Mouse (Mus musculus) mouse trophoblast stem cell (cell line): ENCODE measurements around the gene Pax5.

Experiments used
- in situ Hi-C, 2 experiments: fragments of 300-500 bp; cut with MseI, MboI; formaldehyde crosslinking; loops; 2 replicates in 1 of 2; 3 replicates in 1 of 2; pipeline ENCODE4 v1.15.1; 2025

Pax5 gene

GRCm38 (mm10) chr4:44601370-44601769 is 108.9 kb downstream of the Pax5 start:
- in situ Hi-C loops: no loop called here

- in situ Hi-C loops: no loop called here
Measured at GRCm38 (mm10) chr4:44600875-44601274, 109.4 kb downstream of the Pax5 start.

DNA sequence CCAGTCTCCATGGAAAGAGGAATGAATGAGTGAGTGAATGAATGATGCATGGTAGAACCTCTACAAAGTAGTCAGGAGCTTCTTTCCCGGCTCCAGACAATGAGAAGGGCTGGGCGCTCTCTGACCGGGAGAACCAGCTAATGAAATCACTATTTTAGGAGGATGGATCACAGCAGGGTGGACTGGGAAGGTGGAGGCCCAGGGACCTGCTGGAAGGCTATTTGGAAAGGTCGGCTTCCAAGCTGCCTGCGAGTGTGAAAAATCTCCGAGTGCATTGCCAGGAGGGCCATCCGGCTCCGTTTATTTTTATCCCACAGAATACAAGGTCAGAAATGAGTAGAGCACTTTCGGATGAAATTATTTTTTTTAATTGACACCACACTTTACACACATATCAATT is 112.3 kb downstream of the Pax5 start:
- in situ Hi-C loops: no loop called here

DNA sequence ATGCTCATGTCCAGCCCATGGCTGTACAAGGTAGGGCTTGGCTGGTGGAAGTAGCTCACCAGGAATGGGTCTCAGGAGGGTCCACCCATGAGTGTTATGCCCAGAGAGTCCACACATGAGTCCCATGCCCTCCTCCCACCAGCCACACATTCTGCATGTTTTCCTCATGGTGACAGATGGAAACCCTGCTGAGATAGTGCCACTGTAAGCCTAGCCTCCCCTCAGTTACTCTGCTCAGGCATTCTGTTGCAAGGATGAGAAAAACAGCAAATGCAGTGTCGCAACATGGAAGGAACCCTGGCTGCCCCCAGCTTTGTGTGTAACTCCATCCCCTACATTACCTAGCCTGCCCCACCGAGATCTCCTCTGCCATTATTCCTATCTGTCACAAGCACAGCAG is 117.2 kb downstream of the Pax5 start:
- in situ Hi-C loops: no loop called here

DNA sequence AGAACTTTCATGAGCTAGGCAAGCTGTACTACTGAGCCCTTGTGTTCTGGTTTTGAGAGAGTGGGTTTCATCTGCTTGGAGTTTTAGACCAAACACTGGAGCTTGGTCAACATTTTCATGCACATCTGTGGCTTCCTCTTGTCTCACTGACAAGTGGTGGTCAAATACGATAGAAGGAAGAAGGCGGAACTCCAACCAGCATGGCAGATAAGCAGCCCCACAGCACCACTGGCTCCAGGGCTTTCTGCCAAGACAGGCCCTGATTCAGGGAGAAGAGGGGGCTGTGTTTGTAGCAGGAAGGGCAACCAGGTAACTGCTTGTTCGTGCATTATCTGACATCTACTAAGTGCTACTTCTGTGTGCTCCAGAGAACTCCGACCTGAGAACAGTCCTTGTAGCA is 127.6 kb downstream of the Pax5 start:
- in situ Hi-C loops: no loop called here

DNA sequence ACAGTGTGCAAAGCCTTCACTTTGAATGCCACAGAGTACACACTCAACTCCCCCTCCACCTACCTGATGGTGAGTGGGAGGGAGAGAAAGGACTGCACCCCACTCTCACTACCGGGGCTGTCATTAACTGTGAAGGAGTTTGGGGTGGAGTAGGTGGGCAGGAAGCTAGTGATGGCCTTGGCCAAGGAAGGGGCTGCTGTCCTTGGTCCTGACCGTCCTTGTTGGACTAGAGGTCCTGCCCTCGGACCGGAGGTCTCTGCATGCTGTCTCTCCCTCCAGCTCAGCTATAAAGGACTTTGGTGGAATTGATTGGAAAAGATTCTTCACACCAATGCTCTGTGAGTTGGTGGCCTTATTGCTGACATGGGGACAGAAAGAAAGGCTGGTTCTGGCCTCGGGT is 131.7 kb downstream of the Pax5 start:
- in situ Hi-C loops: loop anchor here in 1 of 2 experiments (10.0 kb wide), 1 partner anchor 86 kb away; no protein-coding TSS in a partner anchor

GRCm38 (mm10) chr4:44577293-44577692 is 133.0 kb downstream of the Pax5 start:
- in situ Hi-C loops: loop anchor here in 1 of 2 experiments (10.0 kb wide), 1 partner anchor 88 kb away; no protein-coding TSS in a partner anchor

DNA sequence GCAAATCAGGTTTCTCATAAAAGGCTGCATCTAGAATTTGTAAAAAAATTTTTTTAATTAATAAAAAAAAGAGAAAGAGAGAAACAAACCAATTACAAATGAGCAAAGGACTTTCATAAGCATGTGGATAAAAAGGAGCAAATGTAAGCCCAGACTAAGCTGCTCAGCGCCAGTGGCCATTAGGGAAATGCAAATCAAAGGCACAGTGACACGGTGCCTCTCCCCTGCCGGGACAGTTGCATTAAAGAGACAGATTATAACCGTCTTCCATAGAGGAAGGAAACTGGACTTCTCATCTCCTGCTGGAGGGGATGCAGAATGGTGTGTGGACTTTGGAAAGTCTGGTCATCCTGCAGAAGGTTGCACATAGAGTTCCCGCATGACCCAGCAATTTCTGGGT is 133.5 kb downstream of the Pax5 start:
- in situ Hi-C loops: loop anchor here in 1 of 2 experiments (10.0 kb wide), 1 partner anchor 88 kb away; no protein-coding TSS in a partner anchor

GRCm38 (mm10) chr4:44573017-44573416 is 137.3 kb downstream of the Pax5 start:
- in situ Hi-C loops: loop anchor here in 1 of 2 experiments (10.0 kb wide), 1 partner anchor 92 kb away; no protein-coding TSS in a partner anchor

GRCm38 (mm10) chr4:44572373-44572772 is 137.9 kb downstream of the Pax5 start:
- in situ Hi-C loops: loop anchor here in 1 of 2 experiments (10.0 kb wide), 1 partner anchor 92 kb away; no protein-coding TSS in a partner anchor

DNA sequence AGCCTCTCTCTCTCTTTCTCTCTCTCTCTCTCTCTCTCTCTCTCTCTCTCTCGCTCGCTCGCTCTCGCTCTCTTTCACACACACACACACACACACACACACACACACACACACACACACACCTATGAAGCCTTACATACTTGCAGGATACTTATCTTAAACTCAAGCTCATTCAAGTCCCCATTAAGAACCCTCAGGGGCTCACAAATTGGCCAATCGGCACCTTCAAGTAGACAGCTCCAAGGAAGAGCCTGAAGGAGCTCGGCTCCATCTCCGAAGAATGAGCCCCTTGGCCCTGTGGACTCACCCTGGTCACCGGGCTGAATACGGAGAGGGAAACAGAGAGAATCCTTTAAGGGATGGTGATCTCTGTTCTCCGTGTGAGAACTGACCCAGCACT is 141.1 kb downstream of the Pax5 start:
- in situ Hi-C loops: no loop called here

DNA sequence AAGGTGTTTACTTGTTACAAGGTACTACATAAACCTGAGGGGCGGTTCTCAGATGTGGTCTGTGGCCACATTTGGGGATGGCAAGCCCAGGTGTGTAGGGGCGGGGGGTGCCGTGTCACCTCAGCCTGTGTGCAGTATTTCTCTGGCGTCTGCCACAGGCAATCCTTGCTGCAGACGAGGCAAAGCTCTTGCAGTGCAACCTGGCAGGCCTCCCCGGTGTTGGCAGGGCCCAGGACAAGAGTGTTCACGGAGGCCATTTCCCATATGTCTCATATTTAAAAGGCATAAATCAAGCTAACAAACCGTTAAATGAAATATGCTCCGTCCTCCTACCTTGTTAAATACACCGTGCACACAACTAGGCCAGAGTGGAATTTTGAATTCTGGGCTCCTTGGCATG is 141.6 kb downstream of the Pax5 start:
- in situ Hi-C loops: no loop called here

- in situ Hi-C loops: no loop called here
Measured at GRCm38 (mm10) chr4:44566401-44566800, 143.9 kb downstream of the Pax5 start.

- in situ Hi-C loops: no loop called here
Measured at GRCm38 (mm10) chr4:44565126-44566082, 144.9 kb downstream of the Pax5 start.

DNA sequence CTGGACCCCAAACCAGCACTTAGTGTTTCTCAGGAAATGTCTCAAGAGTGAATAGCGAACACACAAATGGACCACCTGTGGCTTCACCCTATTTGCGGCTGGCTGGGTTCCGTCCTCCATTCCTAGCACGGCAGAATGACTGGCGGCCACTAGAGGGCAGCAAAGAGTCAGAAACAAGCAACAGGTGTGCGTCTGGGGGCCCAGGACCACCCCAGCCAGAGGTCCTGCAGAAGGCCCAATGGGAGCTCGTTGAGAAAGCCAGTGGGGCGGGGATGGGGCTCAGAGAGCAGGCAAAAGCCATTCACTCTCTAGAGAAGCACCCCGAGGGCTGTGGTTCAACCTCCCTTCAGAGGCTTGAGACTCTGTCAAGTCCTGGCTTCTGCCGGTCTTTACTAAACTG is 145.7 kb downstream of the Pax5 start:
- in situ Hi-C loops: no loop called here

DNA sequence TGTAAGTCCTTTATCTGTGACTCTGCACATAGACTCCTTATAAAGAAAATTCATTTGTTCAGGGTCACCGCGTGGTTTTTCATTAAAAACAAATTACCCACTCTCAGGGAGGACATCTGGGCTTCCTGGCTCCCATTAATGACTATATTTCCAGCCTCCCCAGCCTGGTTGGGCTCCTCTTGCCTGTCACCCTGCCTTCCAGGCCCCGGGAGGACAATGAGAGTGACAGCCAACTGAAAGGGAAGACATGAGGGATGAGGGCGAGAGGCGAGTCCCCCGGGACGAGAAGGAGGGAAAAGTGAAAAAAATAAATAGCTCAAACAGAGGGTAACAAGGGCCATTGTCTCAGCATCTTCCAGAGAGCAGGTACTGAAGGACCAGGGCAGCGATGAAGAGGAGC is 149.3 kb downstream of the Pax5 start:
- in situ Hi-C loops: no loop called here

DNA sequence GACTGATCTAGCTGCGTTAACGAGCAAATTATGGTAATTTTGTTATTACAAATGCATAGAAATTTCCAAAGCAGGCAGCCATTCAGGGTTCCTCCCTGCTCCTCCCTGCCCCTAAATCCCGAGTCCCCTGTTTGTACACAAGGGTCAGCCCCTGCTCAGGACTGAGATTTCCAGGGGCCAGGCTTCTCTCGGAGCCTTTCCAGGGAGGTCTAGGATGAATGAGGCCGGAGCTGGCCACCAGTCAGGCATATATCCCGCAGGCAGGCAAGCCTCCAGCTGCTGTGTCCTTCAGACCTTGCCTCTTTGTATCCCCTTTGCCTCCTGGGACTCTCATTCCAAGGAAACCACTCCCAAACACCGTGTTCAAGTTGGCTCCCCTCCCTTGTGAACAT is 151.7 kb downstream of the Pax5 start:
- in situ Hi-C loops: no loop called here

DNA sequence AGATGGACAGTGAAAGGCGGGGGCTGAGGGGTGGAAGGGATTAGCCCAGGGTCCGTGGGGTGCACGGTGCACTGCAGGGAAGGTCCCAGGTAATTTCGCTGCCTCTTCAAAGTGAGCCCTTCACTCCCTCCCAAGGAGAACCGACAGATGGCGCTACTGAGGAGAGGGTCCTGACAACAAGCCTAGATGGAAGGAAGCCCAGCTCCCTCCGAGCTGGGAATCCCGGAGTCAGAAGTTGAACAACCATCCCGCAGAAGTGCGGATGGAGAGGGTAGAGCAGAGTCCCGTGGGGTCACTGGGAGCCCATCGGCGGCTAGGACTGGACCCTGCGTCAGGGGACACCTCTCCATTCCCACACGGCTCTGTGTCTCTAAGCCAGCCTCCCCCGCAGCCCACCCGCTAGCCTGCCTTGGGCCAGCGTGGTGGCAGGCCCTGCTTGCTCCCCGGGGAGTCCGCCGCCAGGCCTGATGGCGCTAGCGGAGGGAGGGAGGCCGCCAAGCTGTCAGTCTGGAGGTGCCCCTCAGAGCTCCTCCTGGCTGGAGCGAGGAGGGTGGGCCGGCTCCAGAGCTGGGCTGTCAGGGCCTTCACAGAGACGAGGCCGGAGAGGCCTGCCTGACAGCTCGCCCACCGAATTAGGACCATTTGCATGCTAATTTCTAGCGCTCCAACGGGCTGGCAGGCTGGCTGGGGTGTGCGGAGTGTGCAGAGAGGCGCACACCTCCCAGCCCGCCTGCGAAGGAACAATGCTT is 152.3 kb downstream of the Pax5 start:
- in situ Hi-C loops: no loop called here

DNA sequence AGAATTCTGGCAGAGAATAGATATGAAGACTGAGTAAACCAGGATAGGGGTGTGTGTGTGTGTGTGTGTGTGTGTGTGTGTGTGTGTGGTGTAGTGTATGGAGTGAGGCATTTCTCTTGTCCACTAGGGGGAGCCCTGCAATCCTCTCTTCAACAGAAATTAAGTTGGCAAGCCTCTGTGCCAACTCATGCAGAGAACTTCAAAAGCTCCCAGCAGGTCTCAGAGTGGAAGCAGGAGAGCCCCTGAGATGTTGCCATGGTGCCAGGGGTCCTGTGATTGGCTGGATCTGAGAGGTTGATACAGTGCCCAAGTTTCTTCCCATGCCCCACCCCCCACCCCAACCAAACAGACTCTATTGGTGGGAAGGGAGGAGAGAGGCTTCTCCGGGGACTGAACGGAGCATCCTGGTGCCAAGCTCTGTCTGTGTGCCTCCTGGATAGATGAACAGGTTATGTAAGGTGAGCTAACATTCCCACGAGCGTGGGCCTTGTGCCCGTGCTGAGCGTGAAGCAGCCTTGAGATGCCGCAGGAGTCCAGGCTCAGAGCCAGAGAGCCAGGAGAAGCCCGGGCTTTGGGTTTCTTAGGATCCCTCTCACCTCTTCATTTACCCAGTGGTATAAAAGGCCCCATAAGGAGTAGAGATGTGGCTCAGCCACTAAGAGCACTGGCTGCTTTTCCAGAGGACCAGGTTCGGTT is 153.6 kb downstream of the Pax5 start:
- in situ Hi-C loops: no loop called here

DNA sequence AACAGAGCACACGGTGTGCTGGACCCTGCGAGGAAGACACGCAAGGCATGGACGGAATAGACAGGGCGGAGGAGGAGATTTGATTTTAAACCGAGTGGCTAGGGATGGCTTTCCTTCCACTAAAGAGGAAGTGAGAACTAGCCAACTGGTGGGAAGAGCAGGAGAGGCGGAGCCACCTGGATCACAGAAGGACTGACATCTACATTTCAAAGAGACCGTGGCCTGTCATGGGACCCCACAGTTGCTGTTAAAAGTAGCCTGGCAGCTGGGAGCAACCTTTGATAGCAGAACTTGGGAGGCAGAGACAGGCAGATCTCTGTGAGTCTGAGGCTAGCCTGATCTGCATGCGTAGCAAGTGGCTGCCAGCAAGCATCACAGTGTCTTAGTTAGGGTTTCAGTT is 154.7 kb downstream of the Pax5 start:
- in situ Hi-C loops: no loop called here

DNA sequence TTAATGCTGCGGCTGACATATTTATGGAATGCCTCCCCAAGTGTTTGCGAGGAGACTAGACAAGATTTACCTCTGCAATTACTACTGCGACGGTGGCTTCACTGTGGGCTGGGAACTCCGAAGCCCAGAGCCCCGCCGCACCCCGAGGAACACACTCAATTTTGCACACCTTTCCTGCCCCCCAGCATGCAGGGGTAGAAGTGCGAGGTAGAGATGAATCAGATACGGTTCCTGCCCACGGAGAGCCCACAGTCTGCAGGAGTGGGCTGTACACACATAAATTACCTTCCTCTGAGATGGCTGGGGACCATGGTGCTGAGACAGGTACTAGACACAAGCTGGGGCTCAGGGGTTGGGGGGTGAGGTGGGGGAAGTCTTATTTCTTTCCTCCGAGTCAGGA is 158.8 kb downstream of the Pax5 start:
- in situ Hi-C loops: no loop called here

DNA sequence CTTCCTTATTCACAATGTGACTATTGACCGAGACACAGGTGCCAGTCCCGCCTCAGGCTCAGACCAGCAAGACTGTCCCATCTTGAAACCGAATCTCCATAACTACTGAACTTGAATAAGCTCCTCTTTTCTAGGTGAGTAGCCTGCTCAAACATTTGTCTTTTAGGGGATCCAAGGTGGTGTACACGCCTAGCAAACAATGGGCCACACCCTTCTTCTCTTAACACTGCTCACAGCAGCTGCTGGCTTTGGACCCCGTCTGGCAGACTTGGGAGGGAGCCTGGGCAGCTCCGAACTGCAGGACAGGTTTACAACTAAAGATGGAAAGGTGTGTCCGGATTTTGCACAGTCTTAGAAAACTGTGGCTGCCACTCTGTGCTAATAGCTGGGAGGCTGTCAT is 161.3 kb downstream of the Pax5 start:
- in situ Hi-C loops: no loop called here
